Mouse (Mus musculus): ENCODE measurements around the gene Naa40. TPM values are rescaled to one million over a fixed set of nuclear protein-coding genes. Genes with fewer than 3 reads are reported as not detected.
A peak's percentile ranks its signal among the peaks of the same experiment; 100 is the strongest.

Naa40 gene
- polyA plus RNA-seq, 1 experiment, result 69.3 TPM

GRCm38 (mm10) chr19:7264766-7265331 lies 23.9 kb upstream of the Naa40 start:
- H3K27ac ChIP-seq (ENCODE audit: control insufficient read depth, insufficient read depth, low read depth, low read length), result no peak overlapping the region
- no peaks in the 10 kb centered on the region for H3K36me3 ChIP-seq (ENCODE audit: control insufficient read depth, insufficient read depth, low read length)
- H3K4me3 ChIP-seq (ENCODE audit: control insufficient read depth, low read depth, low read length), result no peak overlapping the region
- TF ChIP-seq POLR2A (IDR thresholded peaks at IDR 0.05; ENCODE audit: control insufficient read depth, low read depth, low read length), result no peak
- peaks cover 22% of the 10 kb centered on the region for H3K4me1 ChIP-seq (ENCODE audit: control insufficient read depth, insufficient read depth, low read length)
- no peaks in the 10 kb centered on the region for H3K27me3 ChIP-seq (ENCODE audit: control insufficient read depth, insufficient read depth, low read length)

- Histone ChIP-seq H3K36me3 (ENCODE audit: control insufficient read depth, insufficient read depth, low read length) (no peaks in the 10 kb centered on the region), H3K27me3 (ENCODE audit: control insufficient read depth, insufficient read depth, low read length) (no peaks in the 10 kb centered on the region), H3K27ac (ENCODE audit: control insufficient read depth, insufficient read depth, low read depth, low read length) (no peak overlapping the region), H3K4me1 (ENCODE audit: control insufficient read depth, insufficient read depth, low read length) (peaks cover 22% of the 10 kb centered on the region), H3K4me3 (ENCODE audit: control insufficient read depth, low read depth, low read length) (no peak overlapping the region)
- peak; percentile 62; the same call in 1 of the 2 replicates for TF ChIP-seq CTCF (IDR thresholded peaks at IDR 0.05; ENCODE audit: control insufficient read depth, insufficient read depth, insufficient replicate concordance, low read depth, low read length)
- no peak for TF ChIP-seq POLR2A (IDR thresholded peaks at IDR 0.05; ENCODE audit: control insufficient read depth, low read depth, low read length)
Measured at GRCm38 (mm10) chr19:7264088-7264765, 23.2 kb upstream of the Naa40 start.

GRCm38 (mm10) chr19:7262592-7262991 lies 21.6 kb upstream of the Naa40 start:
- no peaks in the 10 kb centered on the region for H3K27me3 ChIP-seq (ENCODE audit: control insufficient read depth, insufficient read depth, low read length)
- H3K27ac ChIP-seq (ENCODE audit: control insufficient read depth, insufficient read depth, low read depth, low read length), result no peak overlapping the region
- peaks cover 18% of the 10 kb centered on the region for H3K4me1 ChIP-seq (ENCODE audit: control insufficient read depth, insufficient read depth, low read length)
- no peak overlapping the region for H3K4me3 ChIP-seq (ENCODE audit: control insufficient read depth, low read depth, low read length)
- TF ChIP-seq POLR2A (IDR thresholded peaks at IDR 0.05; ENCODE audit: control insufficient read depth, low read depth, low read length) (no peak), CTCF (IDR thresholded peaks at IDR 0.05; ENCODE audit: control insufficient read depth, insufficient read depth, insufficient replicate concordance, low read depth, low read length) (no peak)
- H3K36me3 ChIP-seq (ENCODE audit: control insufficient read depth, insufficient read depth, low read length), result no peaks in the 10 kb centered on the region

GRCm38 (mm10) chr19:7261964-7262363 lies 21.0 kb upstream of the Naa40 start:
- TF ChIP-seq POLR2A (IDR thresholded peaks at IDR 0.05; ENCODE audit: control insufficient read depth, low read depth, low read length) (no peak), CTCF (IDR thresholded peaks at IDR 0.05; ENCODE audit: control insufficient read depth, insufficient read depth, insufficient replicate concordance, low read depth, low read length) (no peak)
- H3K4me3 ChIP-seq (ENCODE audit: control insufficient read depth, low read depth, low read length), result no peak overlapping the region
- no peaks in the 10 kb centered on the region for H3K36me3 ChIP-seq (ENCODE audit: control insufficient read depth, insufficient read depth, low read length)
- no peak overlapping the region for H3K27ac ChIP-seq (ENCODE audit: control insufficient read depth, insufficient read depth, low read depth, low read length)
- peaks cover 12% of the 10 kb centered on the region for H3K4me1 ChIP-seq (ENCODE audit: control insufficient read depth, insufficient read depth, low read length)
- H3K27me3 ChIP-seq (ENCODE audit: control insufficient read depth, insufficient read depth, low read length), result no peaks in the 10 kb centered on the region

- H3K4me1 ChIP-seq (ENCODE audit: control insufficient read depth, insufficient read depth, low read length), result peaks cover 9% of the 10 kb centered on the region
- TF ChIP-seq CTCF (IDR thresholded peaks at IDR 0.05; ENCODE audit: control insufficient read depth, insufficient read depth, insufficient replicate concordance, low read depth, low read length) (no peak), POLR2A (IDR thresholded peaks at IDR 0.05; ENCODE audit: control insufficient read depth, low read depth, low read length) (no peak)
- no peaks in the 10 kb centered on the region for H3K27me3 ChIP-seq (ENCODE audit: control insufficient read depth, insufficient read depth, low read length)
- no peak overlapping the region for H3K4me3 ChIP-seq (ENCODE audit: control insufficient read depth, low read depth, low read length)
- no peaks in the 10 kb centered on the region for H3K36me3 ChIP-seq (ENCODE audit: control insufficient read depth, insufficient read depth, low read length)
- H3K27ac ChIP-seq (ENCODE audit: control insufficient read depth, insufficient read depth, low read depth, low read length), result no peak overlapping the region
Measured at GRCm38 (mm10) chr19:7261476-7261875, 20.5 kb upstream of the Naa40 start.

GRCm38 (mm10) chr19:7257881-7258280 lies 16.9 kb upstream of the Naa40 start:
- no peak overlapping the region for H3K4me3 ChIP-seq (ENCODE audit: control insufficient read depth, low read depth, low read length)
- no peaks in the 10 kb centered on the region for H3K27me3 ChIP-seq (ENCODE audit: control insufficient read depth, insufficient read depth, low read length)
- H3K36me3 ChIP-seq (ENCODE audit: control insufficient read depth, insufficient read depth, low read length), result no peaks in the 10 kb centered on the region
- H3K27ac ChIP-seq (ENCODE audit: control insufficient read depth, insufficient read depth, low read depth, low read length), result no peak overlapping the region
- TF ChIP-seq POLR2A (IDR thresholded peaks at IDR 0.05; ENCODE audit: control insufficient read depth, low read depth, low read length) (no peak), CTCF (IDR thresholded peaks at IDR 0.05; ENCODE audit: control insufficient read depth, insufficient read depth, insufficient replicate concordance, low read depth, low read length) (no peak)
- no peaks in the 10 kb centered on the region; the same call in 1 of the 2 replicates for H3K4me1 ChIP-seq (ENCODE audit: control insufficient read depth, insufficient read depth, low read length)

GRCm38 (mm10) chr19:7246021-7246420 lies 5.0 kb upstream of the Naa40 start:
- Histone ChIP-seq H3K4me3 (ENCODE audit: control insufficient read depth, low read depth, low read length) (no peak overlapping the region), H3K27me3 (ENCODE audit: control insufficient read depth, insufficient read depth, low read length) (no peaks in the 10 kb centered on the region), H3K4me1 (ENCODE audit: control insufficient read depth, insufficient read depth, low read length) (peaks cover 8% of the 10 kb centered on the region), H3K27ac (ENCODE audit: control insufficient read depth, insufficient read depth, low read depth, low read length) (no peak overlapping the region), H3K36me3 (ENCODE audit: control insufficient read depth, insufficient read depth, low read length) (no peaks in the 10 kb centered on the region)
- no peak for TF ChIP-seq CTCF (IDR thresholded peaks at IDR 0.05; ENCODE audit: control insufficient read depth, insufficient read depth, insufficient replicate concordance, low read depth, low read length)
- no peak for TF ChIP-seq POLR2A (IDR thresholded peaks at IDR 0.05; ENCODE audit: control insufficient read depth, low read depth, low read length)

Measured in testis, adult 2 months (tissue).